In genomic region chr19:37814089-37815073, GRCm38 (mm10) we compare ENCODE assay signal across 7 mouse cellular contexts.
DNase-seq lines count a peak whose midpoint lies in the region; ATAC-seq and TF ChIP-seq lines count a peak whose summit lies in the region.

No protein-coding gene starts in this region.

- peak; percentile 34 for DNase-seq in CH12.LX (ENCODE audit: extremely low read depth)
- peak; percentile 33 to 40 for DNase-seq in adrenal gland, postnatal 36 days
- DNase-seq in lung, postnatal 10 days: peak; percentile 74
- peak; percentile 32 to 70 for DNase-seq in spleen, postnatal 4 days (ENCODE audit: low spot score in 2 of 2)
- DNase-seq in thymus, adult 2 months: no peak

- H3K4me3 ChIP-seq in CH12.LX (replicated peaks in 1 of 3; ENCODE audit: low read depth in 2 of 3, low read length in 2 of 3, poor library complexity in 1 of 3): no peak overlapping the region
- peak overlapping the region; percentile 35 for H3K4me3 ChIP-seq in heart, embryonic 12.5 days
- no peak overlapping the region; the same call in 1 of the 2 replicates for H3K4me3 ChIP-seq in kidney, embryonic 14.5 days (ENCODE audit: low read length)
- no peak overlapping the region for H3K4me3 ChIP-seq in thymus, adult 2 months (ENCODE audit: control insufficient read depth, insufficient read depth, low read length)

- TF ChIP-seq EP300 in CH12.LX (IDR thresholded peaks at IDR 0.05; ENCODE audit: low read length): peak; percentile 32; the same call in 1 of the 2 replicates

- TF ChIP-seq CTCF in CH12.LX (conservative IDR thresholded peaks at IDR 0.05 in 1 of 2, IDR thresholded peaks at IDR 0.05 in 1 of 2; ENCODE audit: low read depth in 2 of 2, low read length in 2 of 2): no peak
- TF ChIP-seq CTCF in thymus, adult 2 months (IDR thresholded peaks at IDR 0.05; ENCODE audit: borderline replicate concordance, control insufficient read depth, extremely low read depth, insufficient read depth, low read length, poor library complexity): no peak

- H3K4me2 ChIP-seq in CH12.LX (ENCODE audit: insufficient read depth, low read depth, poor library complexity, severe bottlenecking): peak overlapping the region; percentile 97
- peak overlapping the region; percentile 72 for H3K4me2 ChIP-seq in heart, embryonic 12.5 days
- peak overlapping the region; percentile 32 for H3K4me2 ChIP-seq in kidney, embryonic 14.5 days (replicated peaks; ENCODE audit: low read depth, low read length)

- in situ Hi-C loops in CH12.LX (cut with MboI; ENCODE audit: low pct_ligation_motif_present, low pct_unique_long_range_greater_than_20kb, low sequenced_read_pairs): no loop called here

- H3K9ac ChIP-seq in CH12.LX (ENCODE audit: insufficient read depth, low read depth): no peak overlapping the region
- peak overlapping the region; percentile 41 for H3K9ac ChIP-seq in heart, embryonic 12.5 days
- no peak overlapping the region for H3K9ac ChIP-seq in kidney, embryonic 14.5 days (ENCODE audit: low read depth, low read length)

- no peaks in the 10 kb centered on the region for H3K79me2 ChIP-seq in CH12.LX (replicated peaks; ENCODE audit: control insufficient read depth, extremely low read depth, insufficient read depth, poor library complexity, severe bottlenecking)

- 10% methylated on average over 19 of the region's 19 CpGs for WGBS in heart, embryonic 12.5 days
- 8% methylated on average over 19 of the region's 19 CpGs for WGBS in kidney, embryonic 14.5 days
- 22% methylated on average over 19 of the region's 19 CpGs for WGBS in thymus, adult 2 months

- peaks cover 0 to 23% of the 10 kb centered on the region in 2 experiments; a peak in 2 of 4 replicates for H3K4me1 ChIP-seq in CH12.LX (ENCODE audit: control insufficient read depth in 1 of 2, insufficient read depth in 2 of 2)
- peaks cover 14% of the 10 kb centered on the region for H3K4me1 ChIP-seq in heart, embryonic 12.5 days (replicated peaks)
- H3K4me1 ChIP-seq in kidney, embryonic 14.5 days (ENCODE audit: control insufficient read depth, insufficient read depth, low read length): peaks cover 13% of the 10 kb centered on the region; the same call in 1 of the 2 replicates
- no peaks in the 10 kb centered on the region for H3K4me1 ChIP-seq in thymus, adult 2 months (replicated peaks; ENCODE audit: control insufficient read depth, insufficient read depth, low read length)

- H3K27me3 ChIP-seq in CH12.LX (replicated peaks): no peaks in the 10 kb centered on the region
- no peaks in the 10 kb centered on the region for H3K27me3 ChIP-seq in heart, embryonic 12.5 days (replicated peaks)
- no peaks in the 10 kb centered on the region for H3K27me3 ChIP-seq in kidney, embryonic 14.5 days (ENCODE audit: control insufficient read depth, insufficient read depth, low read length)
- no peaks in the 10 kb centered on the region for H3K27me3 ChIP-seq in thymus, adult 2 months (ENCODE audit: control insufficient read depth, insufficient read depth, low read length)

- dilution Hi-C loops in CH12.LX (cut with MboI; ENCODE audit: extremely low pct_ligation_motif_present, extremely low pct_unique_long_range_greater_than_20kb, low sequenced_read_pairs): no loop called here

- TF ChIP-seq POLR2A in CH12.LX (IDR thresholded peaks at IDR 0.05; ENCODE audit: low read depth, low read length): no peak
- TF ChIP-seq POLR2A in thymus, adult 2 months (IDR thresholded peaks at IDR 0.05; ENCODE audit: control insufficient read depth, extremely low read depth, insufficient read depth, low read length, poor library complexity): no peak

- H3K9me3 ChIP-seq in CH12.LX (replicated peaks; ENCODE audit: low read length): peaks cover 5% of the 10 kb centered on the region
- peaks cover 4% of the 10 kb centered on the region; the same call in 1 of the 2 replicates for H3K9me3 ChIP-seq in heart, embryonic 12.5 days (replicated peaks)
- H3K9me3 ChIP-seq in kidney, embryonic 14.5 days (ENCODE audit: control insufficient read depth, low read length): no peaks in the 10 kb centered on the region

- H3K36me3 ChIP-seq in CH12.LX (replicated peaks in 1 of 2; ENCODE audit: control insufficient read depth in 1 of 2, insufficient read depth in 1 of 2, low read length in 1 of 2): no peaks in the 10 kb centered on the region
- no peaks in the 10 kb centered on the region for H3K36me3 ChIP-seq in heart, embryonic 12.5 days
- H3K36me3 ChIP-seq in kidney, embryonic 14.5 days (ENCODE audit: control insufficient read depth, insufficient read depth, low read length): no peaks in the 10 kb centered on the region
- no peaks in the 10 kb centered on the region for H3K36me3 ChIP-seq in thymus, adult 2 months (ENCODE audit: control insufficient read depth, insufficient read depth, low read length)

- no peak for TF ChIP-seq RAD21 in CH12.LX (IDR thresholded peaks at IDR 0.05; ENCODE audit: low read depth, low read length)

- ATAC-seq in heart, embryonic 12.5 days (ENCODE audit: insufficient number of reproducible peaks, low FRiP score): peak; percentile 42; the same call in 1 of the 2 replicates
- no peak for ATAC-seq in kidney, embryonic 14.5 days (ENCODE audit: low FRiP score, low TSS enrichment)

- no peak overlapping the region for H3K27ac ChIP-seq in CH12.LX (ENCODE audit: insufficient read depth, low read depth)
- 0 out of 2 replicates have a peak overlapping the region, but pooled peaks have one; percentile 38 for H3K27ac ChIP-seq in heart, embryonic 12.5 days (ENCODE audit: poor library complexity, severe bottlenecking)
- no peak overlapping the region for H3K27ac ChIP-seq in kidney, embryonic 14.5 days (ENCODE audit: low read depth, low read length)
- H3K27ac ChIP-seq in thymus, adult 2 months (ENCODE audit: control insufficient read depth, insufficient read depth, low read length): no peak overlapping the region

TF ChIP-seq in CH12.LX, 34 proteins besides CTCF, POLR2A, EP300 and RAD21:
- TF ChIP-seq CHD1 (IDR thresholded peaks at IDR 0.05; ENCODE audit: low read depth, low read length): no peak
- no peak for TF ChIP-seq JUND (conservative IDR thresholded peaks at IDR 0.05; ENCODE audit: low read depth, low read length)
- peak; percentile 59; the same call in 1 of the 2 replicates for TF ChIP-seq BHLHE40 (IDR thresholded peaks at IDR 0.05; ENCODE audit: low read depth, low read length)
- no peak for TF ChIP-seq E2F4 (IDR thresholded peaks at IDR 0.05; ENCODE audit: insufficient replicate concordance, low read depth, low read length)
- TF ChIP-seq JUN (IDR thresholded peaks at IDR 0.05; ENCODE audit: insufficient read depth, low read depth, low read length): no peak
- no peak for TF ChIP-seq TCF12 (IDR thresholded peaks at IDR 0.05; ENCODE audit: low read depth, low read length)
- TF ChIP-seq ETS1 (conservative IDR thresholded peaks at IDR 0.05; ENCODE audit: low read depth, low read length): peak; percentile 36
- no peak for TF ChIP-seq MYC (IDR thresholded peaks at IDR 0.05; ENCODE audit: low read depth, low read length)
- TF ChIP-seq ELF1 (IDR thresholded peaks at IDR 0.05; ENCODE audit: low read depth, low read length): no peak
- TF ChIP-seq USF1 (IDR thresholded peaks at IDR 0.05; ENCODE audit: low read depth, low read length): no peak
- TF ChIP-seq ZC3H11A (IDR thresholded peaks at IDR 0.05; ENCODE audit: low read depth, low read length): no peak

Comparison
In these comparisons a context has a peak if more than half of its experiments do, and no peak if none do; other contexts are left out.
1. H3K4me2 ChIP-seq: peak in every context shown above with its lines; median percentile 97 in CH12.LX; 72 in heart, embryonic 12.5 days; 32 in kidney, embryonic 14.5 days.